Mouse (Mus musculus) cerebellum, adult 18-20 months (tissue): ENCODE results near the gene Tomm70a.

Experiments
- DNase-seq, 2 experiments: peaks; one replicate each; pipeline ENCODE4 v3.0.0; 2021

Tomm70a gene

DNA sequence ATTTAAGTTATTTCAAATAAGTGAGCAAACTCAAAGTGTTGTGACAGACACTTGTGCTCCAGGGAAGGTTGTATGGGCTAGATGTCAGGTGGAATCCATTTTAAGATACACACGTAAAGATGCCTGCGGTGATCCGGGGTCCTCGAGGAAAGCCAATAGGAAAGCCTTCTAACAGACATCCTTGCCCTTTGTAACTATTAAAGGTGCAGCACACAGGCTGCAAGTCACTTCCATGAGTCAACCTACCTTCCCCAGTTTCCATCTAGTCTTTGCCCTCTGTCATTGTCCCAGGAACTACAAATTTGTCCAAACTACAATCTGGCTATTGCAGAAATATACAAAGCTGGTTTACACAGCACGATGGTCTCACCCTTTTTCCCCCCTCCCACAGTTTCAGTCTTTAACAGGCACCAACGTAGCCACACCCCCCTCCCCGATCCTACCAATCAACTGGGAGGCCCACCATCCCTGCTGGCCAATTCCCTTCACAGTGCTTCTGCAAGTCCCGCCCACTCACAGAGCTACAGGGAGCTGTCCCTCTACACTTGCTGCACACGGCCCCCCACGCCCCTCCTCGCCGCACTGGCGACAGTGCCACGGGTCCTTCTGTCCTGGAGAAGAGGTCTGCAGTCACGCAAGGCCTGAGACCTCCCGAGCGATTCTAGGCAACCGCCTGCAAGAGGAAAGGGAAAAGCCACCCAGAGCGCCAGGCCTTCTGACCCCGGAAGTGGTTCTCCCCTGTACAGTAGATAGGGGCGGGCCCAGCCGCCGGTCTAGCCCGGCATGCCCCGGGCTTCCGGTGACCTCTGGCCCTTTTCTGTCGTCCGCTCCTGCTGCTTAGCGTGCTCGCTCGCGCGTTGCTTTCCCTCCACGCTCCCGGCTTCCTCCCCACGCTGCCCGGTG lies at the start of gene Tomm70a:
TSS of gene Tomm70a (plus strand) at position 791 of the 903 bp plus-strand sequence.
- peak; percentile 95 to 96 for DNase-seq

DNA sequence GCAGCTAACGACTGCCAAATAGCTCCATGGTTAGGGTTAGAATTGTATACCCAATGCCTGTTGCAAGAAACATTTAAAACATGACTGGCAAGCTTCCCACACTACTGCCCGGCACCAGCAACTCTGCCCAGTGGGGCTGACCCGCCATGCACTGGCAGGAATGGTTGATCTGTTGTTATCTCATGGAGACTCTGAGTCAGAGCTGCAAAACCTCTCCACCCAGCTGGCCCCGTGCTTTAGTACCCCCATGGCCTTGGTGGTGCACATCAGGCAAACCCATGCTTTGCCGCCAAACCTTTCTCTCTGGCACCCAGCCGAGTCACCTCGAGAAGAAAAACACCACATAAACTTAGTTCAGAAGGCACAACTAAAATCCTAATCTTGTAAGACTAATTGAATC lies 45.5 kb upstream of the Tomm70a start:
- no peak for DNase-seq

DNA sequence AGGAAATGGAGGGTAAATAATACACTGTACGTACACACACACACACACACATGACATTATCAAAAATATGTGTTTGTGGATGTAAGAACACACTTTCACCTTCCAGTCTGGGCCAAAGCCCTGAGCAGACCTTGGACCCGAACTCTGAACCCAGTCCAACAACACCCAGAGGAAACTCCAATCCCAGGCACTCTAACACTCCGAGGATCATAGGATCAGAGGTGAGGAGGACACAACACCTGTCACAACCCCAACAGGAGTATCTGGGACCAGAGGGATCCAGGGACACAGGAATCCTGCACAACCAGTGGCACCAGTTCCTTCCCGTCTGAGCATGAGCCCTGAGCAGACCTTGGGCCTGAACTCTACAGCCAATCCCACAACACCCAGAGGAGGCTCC lies 41.9 kb upstream of the Tomm70a start:
- no peak for DNase-seq

- DNase-seq = peak; percentile 21 to 24
These were observed 29.0 kb upstream of the Tomm70a start for GRCm38 (mm10) chr16:57092460-57092859.

DNA sequence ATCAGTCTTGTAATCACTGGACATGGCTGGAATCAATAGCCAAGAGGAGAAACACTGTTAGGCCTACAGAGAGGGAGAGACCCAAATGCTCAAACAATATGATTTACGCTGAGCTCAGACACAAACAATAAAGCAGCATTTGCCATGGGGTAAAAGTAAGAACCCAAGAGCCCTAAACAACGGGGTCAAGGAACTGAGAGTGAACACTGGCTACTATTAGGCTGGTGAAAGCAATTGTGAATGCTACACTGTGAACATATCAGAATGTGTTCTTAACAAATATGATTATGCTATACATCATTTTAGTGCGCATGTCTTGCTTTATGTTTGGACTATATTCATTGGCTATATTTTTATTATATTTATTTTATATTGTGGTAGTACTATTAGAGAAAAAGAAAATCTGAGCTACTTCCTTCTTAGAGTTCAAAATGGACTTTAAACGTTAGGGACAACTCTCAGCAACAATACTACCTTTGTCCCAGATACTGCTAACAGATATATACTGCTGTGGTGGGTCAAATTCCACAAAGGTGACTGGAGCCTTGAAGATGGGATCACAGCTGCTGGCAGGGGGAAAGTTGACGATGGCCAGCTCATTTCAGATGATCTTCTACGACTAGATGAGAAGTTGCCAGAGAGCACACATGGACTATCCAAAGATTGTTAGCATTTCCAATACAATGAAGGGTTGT lies 28.4 kb upstream of the Tomm70a start:
- no peak for DNase-seq

DNA sequence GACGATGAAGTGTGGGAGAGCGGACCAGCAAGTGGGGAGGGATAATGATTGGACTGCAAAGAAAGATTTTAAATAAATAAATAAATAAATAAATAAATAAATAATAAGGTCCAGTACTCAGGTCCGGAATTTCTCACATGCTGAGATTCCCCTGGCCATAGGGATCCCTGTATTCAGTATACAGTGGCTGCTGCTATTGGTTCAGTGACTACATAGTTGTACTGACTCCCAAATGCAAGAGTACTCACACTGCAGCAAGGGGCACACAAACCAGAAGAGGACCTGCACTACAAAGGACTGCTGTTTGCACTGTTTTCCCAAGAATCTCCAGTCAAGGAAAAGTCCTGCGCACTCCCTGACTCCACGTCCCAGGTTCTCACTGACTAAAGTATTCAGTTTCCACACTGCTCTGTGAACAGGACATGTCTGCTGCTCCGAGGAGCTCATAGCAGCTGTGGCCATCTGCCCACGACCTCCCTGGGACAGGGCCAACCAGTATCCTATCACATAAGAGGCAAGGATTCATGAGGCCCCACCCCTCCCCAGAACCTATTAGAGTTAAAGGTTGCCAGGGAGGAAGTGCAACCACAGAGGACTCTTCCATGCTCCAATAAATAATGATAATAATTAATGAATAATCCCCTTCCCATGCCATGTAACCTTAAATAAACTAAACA lies 22.9 kb upstream of the Tomm70a start:
- DNase-seq = no peak

DNA sequence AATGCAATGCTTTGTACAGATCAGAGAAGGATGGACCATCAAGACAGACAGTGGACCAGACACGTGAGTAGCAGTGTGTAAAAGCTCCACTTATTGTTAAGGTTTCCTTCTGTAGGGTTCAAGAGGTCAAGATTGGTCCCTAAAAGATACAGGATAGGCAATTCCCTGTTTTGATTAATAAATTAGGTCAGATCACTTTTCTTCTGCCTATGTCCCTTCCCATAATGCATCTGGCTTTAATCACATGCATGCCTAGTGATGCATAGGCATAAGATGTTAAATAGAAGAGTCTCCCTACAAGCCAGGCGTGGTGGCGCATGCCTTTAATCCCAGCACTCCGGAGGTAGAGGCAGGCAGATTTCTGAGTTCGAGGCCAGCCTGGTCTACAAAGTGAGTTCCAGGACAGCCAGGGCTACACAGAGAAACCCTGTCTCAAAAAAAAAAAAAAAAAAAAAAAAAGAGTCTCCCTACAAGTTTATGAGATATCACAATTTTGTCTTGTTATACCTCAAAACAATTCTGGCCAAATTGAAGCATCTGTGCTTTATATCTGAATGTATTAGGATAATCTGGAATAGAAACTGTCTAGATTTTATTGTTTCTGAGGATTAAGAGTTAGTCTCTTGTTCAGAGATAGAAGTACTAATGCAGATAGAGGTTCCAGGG lies 21.8 kb upstream of the Tomm70a start:
- DNase-seq = no peak

DNA sequence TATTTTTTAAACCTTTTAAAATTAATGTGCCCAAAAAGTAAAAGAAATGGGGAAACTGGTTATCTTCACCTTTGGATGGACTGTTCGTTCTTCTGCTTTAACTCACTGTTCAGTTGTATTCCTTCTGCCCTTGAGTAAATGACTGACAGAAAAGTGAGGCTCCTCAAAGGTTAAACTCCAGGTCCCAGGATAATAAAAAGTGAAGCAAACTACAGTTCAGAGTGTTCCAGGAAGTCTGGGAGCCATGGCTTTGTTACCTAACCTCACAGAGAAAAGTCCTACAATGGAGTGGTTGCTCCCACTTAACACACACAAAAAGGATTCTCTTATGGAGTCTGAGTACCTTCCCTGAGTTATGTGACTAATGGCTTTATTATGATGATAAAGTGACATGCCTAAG lies 20.3 kb upstream of the Tomm70a start:
- no peak for DNase-seq

- DNase-seq = no peak
These were observed 15.1 kb upstream of the Tomm70a start for GRCm38 (mm10) chr16:57106185-57106960.

DNA sequence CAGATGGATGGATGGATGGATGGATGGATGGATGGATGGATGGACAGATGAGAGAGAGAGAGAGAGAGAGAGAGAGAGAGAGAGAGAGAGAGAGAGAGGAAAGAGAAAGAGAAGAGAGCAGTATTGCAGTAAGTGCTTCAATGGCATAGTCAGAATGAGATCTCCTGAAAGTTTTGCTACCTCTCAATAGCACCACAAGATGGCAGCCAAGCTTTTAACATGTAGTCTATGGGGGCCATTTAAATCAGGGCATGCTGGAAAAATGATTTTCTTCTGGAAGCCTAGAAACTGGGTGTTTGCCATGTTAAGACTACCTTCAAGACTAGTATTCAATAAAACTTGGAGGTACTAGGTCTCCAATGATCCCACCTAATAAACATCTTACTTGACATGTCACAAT lies 5.4 kb upstream of the Tomm70a start:
- DNase-seq = no peak

DNA sequence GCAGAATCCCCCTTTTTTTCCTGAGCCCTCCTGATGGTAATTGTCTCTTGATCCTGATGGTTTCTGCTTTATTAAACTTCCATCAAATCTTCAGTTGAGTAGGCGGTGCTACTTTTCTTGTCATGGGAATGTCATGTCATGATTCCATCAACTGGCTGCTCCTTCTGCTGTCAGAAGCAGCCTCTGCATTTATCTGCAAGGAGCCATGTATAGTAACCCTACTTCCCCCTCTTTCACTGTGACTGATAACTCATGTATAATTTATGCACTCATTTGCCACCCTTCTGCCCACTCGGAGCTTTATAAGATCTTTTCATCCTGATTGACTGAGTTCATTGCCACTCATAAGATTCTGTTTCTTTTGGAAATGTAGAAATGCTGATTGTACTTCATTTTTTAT lies 3.9 kb upstream of the Tomm70a start:
- no peak for DNase-seq

DNA sequence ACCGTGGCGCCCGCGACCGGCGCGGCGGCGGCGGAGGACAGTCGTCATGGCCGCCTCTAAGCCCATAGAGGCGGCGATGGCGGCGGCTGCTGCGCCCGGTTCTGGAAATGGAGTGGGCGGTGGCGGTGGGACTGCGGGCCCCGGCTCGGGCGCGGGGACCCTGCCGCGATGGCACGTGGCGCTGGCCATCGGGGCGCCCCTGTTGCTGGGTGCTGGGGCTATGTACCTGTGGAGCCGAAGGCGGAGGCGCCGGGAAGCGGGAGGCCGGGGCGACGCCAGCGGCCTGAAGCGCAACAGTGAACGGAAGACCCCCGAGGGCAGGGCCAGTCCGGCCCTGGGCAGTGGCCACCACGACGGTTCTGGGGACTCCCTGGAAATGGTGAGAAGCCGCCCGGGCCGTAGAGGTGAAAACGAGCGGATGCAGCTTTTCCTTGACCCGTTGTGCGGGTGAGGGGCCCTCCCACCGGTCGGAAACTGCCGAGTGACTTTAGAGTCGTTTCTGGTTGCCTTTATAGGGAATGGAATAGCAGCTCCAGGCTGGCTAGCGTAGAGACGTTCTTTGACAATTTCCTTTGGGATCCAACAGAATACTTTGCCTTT lies 413 bp downstream of the Tomm70a start:
- no peak for DNase-seq

- no peak for DNase-seq
These were observed 1.4 kb downstream of the Tomm70a start for GRCm38 (mm10) chr16:57122682-57123445.

- no peak for DNase-seq
These were observed 4.8 kb downstream of the Tomm70a start for GRCm38 (mm10) chr16:57126268-57126667.

DNA sequence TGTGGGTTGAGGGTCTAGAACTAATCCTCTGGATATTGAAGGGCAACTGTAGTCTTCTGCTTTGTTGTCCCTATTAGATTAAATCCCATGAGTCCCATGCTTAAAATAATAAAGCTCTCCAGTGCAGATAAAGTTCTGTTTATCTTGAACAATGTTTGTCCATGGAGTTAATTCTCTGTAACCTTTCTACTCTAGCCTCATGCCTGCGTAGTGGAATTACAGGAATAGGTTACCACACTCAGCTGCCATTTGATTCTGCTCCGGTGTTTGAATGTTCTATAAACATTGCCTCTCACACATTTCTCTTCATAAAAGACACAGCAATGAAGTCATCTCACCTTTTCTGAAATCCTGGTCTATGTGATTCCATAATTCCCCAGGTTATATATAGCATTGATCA lies 6.3 kb downstream of the Tomm70a start:
- no peak for DNase-seq

- no peak for DNase-seq
These were observed 9.4 kb downstream of the Tomm70a start for GRCm38 (mm10) chr16:57130752-57131400.

DNA sequence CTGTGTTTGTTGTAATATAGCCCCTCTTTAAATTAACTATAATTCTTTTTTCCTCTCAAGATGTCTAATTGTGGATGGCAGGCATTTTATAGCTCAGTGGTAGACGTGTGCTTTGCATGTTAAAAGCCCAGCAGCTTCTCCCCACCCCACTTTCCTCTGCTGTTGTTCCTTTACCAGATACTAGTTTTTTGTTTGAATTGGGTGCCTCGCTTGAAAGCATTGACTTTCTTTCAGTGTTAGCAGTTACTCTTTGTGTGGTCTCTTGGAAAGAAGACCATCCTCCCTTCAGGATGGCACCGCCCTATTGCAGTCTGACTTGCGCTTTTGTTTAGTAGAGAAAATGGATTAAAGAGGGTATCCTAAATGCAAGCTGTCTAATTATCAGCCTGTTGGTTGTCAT lies 10.0 kb downstream of the Tomm70a start:
- no peak for DNase-seq

GRCm38 (mm10) chr16:57132326-57132725 lies 10.8 kb downstream of the Tomm70a start:
- DNase-seq = no peak

GRCm38 (mm10) chr16:57133611-57134010 lies 12.1 kb downstream of the Tomm70a start:
- no peak for DNase-seq

GRCm38 (mm10) chr16:57144741-57145140 lies 23.2 kb downstream of the Tomm70a start:
- DNase-seq = no peak
